Mouse (Mus musculus) forebrain, embryonic 11.5 days (tissue): Measurements from ENCODE around the gene Elf5. TPM values are rescaled to one million over a fixed set of nuclear protein-coding genes. Genes with fewer than 3 reads are reported as not detected.

Experiments used
- ATAC-seq: fragments of 200-750 bp; cut with Nextera tagmentation; replicated peaks from 2 replicates; pipeline ENCODE4 v1.8.0; 2017; ENCODE audit warnings: moderate TSS enrichment; ENCODE audit not compliant: low FRiP score
- DNase-seq: peaks from one replicate; pipeline ENCODE4 v3.0.0-alpha.2; 2017; ENCODE audit warnings: low spot score
- H3K27ac ChIP-seq: fragments of 300-500 bp; sonication (generic); 2 replicates; pipeline ENCODE4 v1.5.1; 2014; ENCODE audit warnings: low read depth, low read length
- H3K27me3 ChIP-seq: fragments of 300-500 bp; sonication (generic); 2 replicates; pipeline ENCODE4 v1.6.1; 2014; ENCODE audit warnings: mild to moderate bottlenecking, low read length, mixed read lengths; ENCODE audit not compliant: control insufficient read depth, insufficient read depth
- H3K36me3 ChIP-seq: fragments of 300-500 bp; sonication (generic); 2 replicates; pipeline ENCODE4 v1.6.1; 2014; ENCODE audit warnings: mild to moderate bottlenecking, low read length, moderate library complexity, mixed read lengths; ENCODE audit not compliant: control insufficient read depth, insufficient read depth
- H3K4me1 ChIP-seq: fragments of 300-500 bp; sonication (generic); replicated peaks from 2 replicates; pipeline ENCODE4 v1.6.1; 2014; ENCODE audit warnings: low read length, mixed read lengths; ENCODE audit not compliant: control insufficient read depth, insufficient read depth
- H3K4me2 ChIP-seq: fragments of 300-500 bp; sonication (generic); 2 replicates; pipeline ENCODE4 v1.6.1; 2014; ENCODE audit warnings: low read depth, mild to moderate bottlenecking, low read length, moderate library complexity, mixed read lengths; ENCODE audit not compliant: severe bottlenecking
- H3K4me3 ChIP-seq: fragments of 300-500 bp; sonication (generic); 2 replicates; pipeline ENCODE4 v1.5.1; 2014; ENCODE audit warnings: low read depth, low read length
- H3K9ac ChIP-seq: fragments of 300-500 bp; sonication (generic); 2 replicates; pipeline ENCODE4 v1.6.1; 2014; ENCODE audit warnings: low read length
- H3K9me3 ChIP-seq: fragments of 300-500 bp; sonication (generic); 2 replicates; pipeline ENCODE4 v1.6.1; 2016; ENCODE audit warnings: low read length, mixed read lengths; ENCODE audit not compliant: control insufficient read depth
- WGBS: fragments of 180-500 bp; shearing (Covaris S2); extraction: QIAGEN DNeasy Blood & Tissue Kit; methylation state at CpG from one replicate; pipeline ENCODE4 v1.1.7; 2014; 5-methylcytosine and 5-hydroxymethylcytosine counted together
- polyA plus RNA-seq: library from polyadenylated mRNA; unstranded; fragments of >200 nt; fragmentation: Nextera tagmentation; extraction: Ambion mirVana; gene quantifications from 2 replicates; pipeline ENCODE4 v1.2.1, GENCODE M21; 2014

The Elf5 gene
- polyA plus RNA-seq, 1 experiment from 2014 or later: 0.11 TPM

DNA sequence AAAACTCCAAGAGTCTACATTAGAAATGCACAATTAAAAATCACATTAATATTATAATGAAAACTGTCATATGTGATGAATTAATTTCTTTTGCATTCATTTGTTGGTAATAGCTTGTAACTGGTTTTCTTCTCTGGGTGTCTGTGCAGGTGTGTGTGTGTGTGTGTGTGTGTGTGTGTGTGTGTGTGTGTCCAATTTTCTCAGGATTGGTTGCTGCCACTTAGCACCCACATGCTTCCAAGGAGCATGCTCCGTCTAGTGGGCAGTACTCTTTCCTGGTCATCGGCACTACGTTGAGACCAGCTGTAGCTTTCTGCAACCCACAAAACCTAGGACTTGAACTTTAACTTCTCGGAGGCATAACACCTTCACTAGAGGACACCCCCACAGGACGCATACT is 45.6 kb downstream of the Elf5 start:
- H3K9ac ChIP-seq: no peak overlapping the region
- no peak for ATAC-seq
- no peak overlapping the region for H3K4me3 ChIP-seq
- H3K4me1 ChIP-seq: no peaks in the 10 kb centered on the region
- H3K4me2 ChIP-seq: no peak overlapping the region
- H3K27ac ChIP-seq: no peak overlapping the region
- WGBS: 92% methylated on average over 5 of the region's 5 CpGs
- H3K9me3 ChIP-seq: no peaks in the 10 kb centered on the region
- no peak for DNase-seq
- H3K27me3 ChIP-seq: no peaks in the 10 kb centered on the region
- H3K36me3 ChIP-seq: no peaks in the 10 kb centered on the region; the same call in 1 of the 2 replicates

- Histone ChIP-seq H3K4me1 (no peaks in the 10 kb centered on the region), H3K27ac (no peak overlapping the region), H3K4me3 (no peak overlapping the region), H3K4me2 (no peak overlapping the region), H3K36me3 (no peaks in the 10 kb centered on the region; the same call in 1 of the 2 replicates), H3K27me3 (no peaks in the 10 kb centered on the region), H3K9ac (no peak overlapping the region), H3K9me3 (no peaks in the 10 kb centered on the region)
- DNase-seq (no peak), ATAC-seq (no peak)
- 91% methylated on average over 7 of the region's 7 CpGs for WGBS
Observed at GRCm38 (mm10) chr2:103457628-103458027, 46.1 kb downstream of the Elf5 start.

GRCm38 (mm10) chr2:103459069-103459468 is 47.6 kb downstream of the Elf5 start:
- Histone ChIP-seq H3K36me3 (no peaks in the 10 kb centered on the region; the same call in 1 of the 2 replicates), H3K9ac (no peak overlapping the region), H3K4me1 (no peaks in the 10 kb centered on the region), H3K4me3 (no peak overlapping the region), H3K9me3 (no peaks in the 10 kb centered on the region), H3K27ac (no peak overlapping the region), H3K27me3 (no peaks in the 10 kb centered on the region), H3K4me2 (no peak overlapping the region)
- ATAC-seq (no peak), DNase-seq (no peak)
- WGBS: 94% methylated on average over 10 of the region's 10 CpGs

GRCm38 (mm10) chr2:103461210-103461609 is 49.7 kb downstream of the Elf5 start:
- H3K4me3 ChIP-seq: no peak overlapping the region
- H3K27ac ChIP-seq: no peak overlapping the region
- no peak for DNase-seq

DNA sequence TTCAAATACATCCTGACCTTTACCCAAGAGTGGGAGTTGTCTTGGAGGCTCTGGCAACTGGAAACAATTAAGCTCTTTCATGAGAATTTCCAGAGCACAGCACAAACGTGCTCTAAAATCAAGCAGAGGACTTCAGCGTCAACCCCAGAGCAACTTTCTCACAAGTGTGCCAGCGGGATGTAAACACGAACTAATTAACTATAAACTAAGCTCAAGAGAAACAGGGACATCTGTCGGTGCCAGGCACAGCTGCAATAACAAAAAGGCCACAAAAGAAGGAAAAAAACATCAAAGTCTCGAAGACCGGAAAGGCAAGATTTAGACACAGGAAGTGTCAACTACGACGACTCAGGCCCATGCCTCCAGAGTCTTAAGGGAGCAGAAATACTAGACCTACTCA is 50.3 kb downstream of the Elf5 start:
- ATAC-seq: no peak
- DNase-seq: no peak
- WGBS: 47% methylated on average over 9 of the region's 9 CpGs
- Histone ChIP-seq H3K36me3 (no peaks in the 10 kb centered on the region), H3K9me3 (no peaks in the 10 kb centered on the region), H3K27me3 (no peaks in the 10 kb centered on the region), H3K27ac (no peak overlapping the region), H3K9ac (no peak overlapping the region), H3K4me3 (no peak overlapping the region), H3K4me1 (no peaks in the 10 kb centered on the region), H3K4me2 (no peak overlapping the region)

More at GRCm38 (mm10) chr2:103461210-103461609, 49.7 kb downstream of the Elf5 start:
- H3K27me3 ChIP-seq: no peaks in the 10 kb centered on the region
- H3K4me1 ChIP-seq: no peaks in the 10 kb centered on the region
- H3K36me3 ChIP-seq: no peaks in the 10 kb centered on the region; the same call in 1 of the 2 replicates
- no peaks in the 10 kb centered on the region for H3K9me3 ChIP-seq
- H3K9ac ChIP-seq: no peak overlapping the region
- WGBS: 83% methylated on average over 8 of the region's 8 CpGs
- H3K4me2 ChIP-seq: no peak overlapping the region
- ATAC-seq: no peak

GRCm38 (mm10) chr2:103462746-103463145 is 51.3 kb downstream of the Elf5 start:
- Histone ChIP-seq H3K9me3 (no peaks in the 10 kb centered on the region), H3K36me3 (no peaks in the 10 kb centered on the region; the same call in 1 of the 2 replicates), H3K27me3 (no peaks in the 10 kb centered on the region), H3K27ac (no peak overlapping the region), H3K9ac (no peak overlapping the region), H3K4me2 (no peak overlapping the region), H3K4me1 (no peaks in the 10 kb centered on the region), H3K4me3 (no peak overlapping the region)
- no peak for ATAC-seq
- 95% methylated on average over 5 of the region's 5 CpGs for WGBS
- DNase-seq: no peak

GRCm38 (mm10) chr2:103464524-103464923 is 53.0 kb downstream of the Elf5 start:
- Histone ChIP-seq H3K4me3 (no peak overlapping the region), H3K27me3 (no peaks in the 10 kb centered on the region), H3K9ac (no peak overlapping the region), H3K27ac (no peak overlapping the region), H3K4me2 (no peak overlapping the region), H3K4me1 (no peaks in the 10 kb centered on the region), H3K36me3 (no peaks in the 10 kb centered on the region; the same call in 1 of the 2 replicates), H3K9me3 (no peaks in the 10 kb centered on the region)
- 96% methylated on average over 8 of the region's 8 CpGs for WGBS
- ATAC-seq (no peak), DNase-seq (no peak)

DNA sequence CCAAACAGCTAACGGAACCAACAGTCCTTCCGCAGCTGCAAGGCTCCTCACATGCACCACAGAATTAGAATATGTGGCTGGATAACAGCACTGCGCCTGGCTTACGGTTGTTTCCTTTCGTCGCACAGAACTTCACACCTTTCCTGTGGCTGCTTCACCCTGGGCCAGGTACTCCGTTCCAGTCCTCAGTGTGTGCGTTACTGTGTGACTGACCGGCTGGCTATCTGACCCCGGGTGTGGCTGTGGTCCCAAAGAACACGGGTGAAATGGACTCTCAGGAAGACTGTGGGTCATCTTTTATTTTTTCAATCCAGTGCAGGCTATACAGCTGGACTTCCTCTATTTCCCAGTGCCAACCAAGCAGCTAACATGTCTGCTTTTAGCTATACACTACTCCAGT is 53.9 kb downstream of the Elf5 start:
- no peak overlapping the region for H3K4me3 ChIP-seq
- no peaks in the 10 kb centered on the region for H3K4me1 ChIP-seq
- H3K36me3 ChIP-seq: no peaks in the 10 kb centered on the region; the same call in 1 of the 2 replicates

DNA sequence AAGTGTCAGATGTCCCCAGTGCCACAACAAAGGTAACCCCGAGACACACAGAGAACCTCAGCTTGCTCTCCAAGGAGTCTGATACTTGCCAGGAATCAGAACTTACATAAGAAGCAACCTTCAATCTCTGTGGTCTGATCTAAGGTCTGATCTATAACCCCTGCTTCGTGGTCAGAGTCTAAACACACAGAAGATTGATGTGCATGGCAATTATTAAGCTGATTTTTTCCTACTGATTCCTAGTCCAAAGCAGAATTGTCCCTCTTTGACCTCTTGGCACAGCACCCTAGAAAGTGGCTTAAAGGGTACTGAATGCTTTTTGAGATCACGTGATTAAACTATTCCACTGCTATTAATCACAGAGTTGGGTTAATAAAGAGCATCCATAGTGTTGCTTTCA is 54.8 kb downstream of the Elf5 start:
- no peak overlapping the region for H3K4me2 ChIP-seq
- H3K4me3 ChIP-seq: no peak overlapping the region
- 89% methylated on average over 3 of the region's 3 CpGs for WGBS
- no peak for DNase-seq
- H3K27ac ChIP-seq: no peak overlapping the region
- no peak for ATAC-seq
- H3K9me3 ChIP-seq: no peaks in the 10 kb centered on the region
- H3K9ac ChIP-seq: no peak overlapping the region
- H3K27me3 ChIP-seq: no peaks in the 10 kb centered on the region
- no peaks in the 10 kb centered on the region for H3K4me1 ChIP-seq
- no peaks in the 10 kb centered on the region; the same call in 1 of the 2 replicates for H3K36me3 ChIP-seq

More for the DNA sequence above, 53.9 kb downstream of the Elf5 start:
- no peak for ATAC-seq
- no peak overlapping the region for H3K9ac ChIP-seq
- no peak overlapping the region for H3K27ac ChIP-seq
- H3K27me3 ChIP-seq: no peaks in the 10 kb centered on the region
- no peaks in the 10 kb centered on the region for H3K9me3 ChIP-seq
- DNase-seq: no peak
- H3K4me2 ChIP-seq: no peak overlapping the region
- WGBS: 91% methylated on average over 11 of the region's 11 CpGs
